Mouse (Mus musculus): Measurements from ENCODE around the gene Tecpr1. TPM values are rescaled to one million over a fixed set of nuclear protein-coding genes. Genes with fewer than 3 reads are reported as not detected.

Gene Tecpr1
- 1.4 and 6.1 TPM in 2 replicates for total RNA-seq (2014; fragmentation: Nextera tagmentation)
- total RNA-seq (2017): 1.1 and 3.3 TPM in 2 replicates

DNA sequence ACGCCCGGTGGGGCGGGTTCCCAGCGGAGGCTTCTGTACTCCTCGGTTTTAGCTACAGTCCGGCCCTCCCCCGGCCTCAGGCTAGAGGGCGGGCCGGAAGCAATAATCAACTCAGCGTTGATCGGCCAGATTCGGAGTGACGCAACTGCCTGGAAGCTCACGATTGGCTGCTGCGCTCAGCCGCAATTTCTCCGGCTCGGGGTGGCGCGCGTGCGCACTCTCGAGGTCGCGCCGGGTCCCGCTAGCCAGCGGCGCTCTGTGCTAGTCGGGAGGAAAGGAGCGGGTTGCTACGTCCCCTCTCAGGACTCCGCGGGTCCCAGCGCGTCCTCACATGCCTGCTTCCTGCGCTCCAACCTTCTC is at the start of gene Tecpr1:
Tecpr1 (minus strand) TSS at position 113 of the 360 bp plus-strand sequence.
- ATAC-seq (replicated peaks; ENCODE audit: poor library complexity, severe bottlenecking): peak; percentile 88

GRCm38 (mm10) chr5:144271772-144272171 is 48.4 kb upstream of the Tecpr1 start:
- ATAC-seq (replicated peaks; ENCODE audit: poor library complexity, severe bottlenecking): no peak

GRCm38 (mm10) chr5:144271118-144271517 is 47.7 kb upstream of the Tecpr1 start:
- no peak for ATAC-seq (replicated peaks; ENCODE audit: poor library complexity, severe bottlenecking)

GRCm38 (mm10) chr5:144270420-144270819 is 47.0 kb upstream of the Tecpr1 start:
- ATAC-seq (replicated peaks; ENCODE audit: poor library complexity, severe bottlenecking): no peak

GRCm38 (mm10) chr5:144269926-144270325 is 46.5 kb upstream of the Tecpr1 start:
- ATAC-seq (replicated peaks; ENCODE audit: poor library complexity, severe bottlenecking): no peak

GRCm38 (mm10) chr5:144267535-144268241 is 44.3 kb upstream of the Tecpr1 start:
- ATAC-seq (replicated peaks; ENCODE audit: poor library complexity, severe bottlenecking): no peak

GRCm38 (mm10) chr5:144263496-144263895 is 40.1 kb upstream of the Tecpr1 start:
- no peak for ATAC-seq (replicated peaks; ENCODE audit: poor library complexity, severe bottlenecking)

DNA sequence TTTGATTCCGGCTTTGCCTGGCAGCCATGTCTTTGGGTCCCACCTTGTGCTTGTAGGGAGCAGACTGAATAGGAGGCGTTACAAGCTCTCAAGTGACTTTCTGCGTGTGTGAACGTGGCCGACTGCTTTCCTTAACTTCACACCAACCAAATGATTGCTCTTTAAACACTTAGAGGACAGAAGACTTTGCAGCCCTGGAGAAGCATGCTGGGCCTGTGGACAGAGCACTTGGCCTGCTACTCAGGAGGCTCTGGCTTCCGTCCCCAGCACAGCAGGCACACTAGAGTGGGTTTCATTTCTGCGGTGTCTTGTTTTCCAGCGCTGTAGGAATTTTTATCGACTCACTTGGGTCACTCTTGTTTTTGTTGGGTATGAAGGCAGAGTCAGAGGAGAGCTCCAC is 39.7 kb upstream of the Tecpr1 start:
- no peak for ATAC-seq (replicated peaks; ENCODE audit: poor library complexity, severe bottlenecking)

- no peak for ATAC-seq (replicated peaks; ENCODE audit: poor library complexity, severe bottlenecking)
These were observed 38.4 kb upstream of the Tecpr1 start for GRCm38 (mm10) chr5:144261829-144262228.

- no peak for ATAC-seq (replicated peaks; ENCODE audit: poor library complexity, severe bottlenecking)
These were observed 37.9 kb upstream of the Tecpr1 start for GRCm38 (mm10) chr5:144261309-144261708.

DNA sequence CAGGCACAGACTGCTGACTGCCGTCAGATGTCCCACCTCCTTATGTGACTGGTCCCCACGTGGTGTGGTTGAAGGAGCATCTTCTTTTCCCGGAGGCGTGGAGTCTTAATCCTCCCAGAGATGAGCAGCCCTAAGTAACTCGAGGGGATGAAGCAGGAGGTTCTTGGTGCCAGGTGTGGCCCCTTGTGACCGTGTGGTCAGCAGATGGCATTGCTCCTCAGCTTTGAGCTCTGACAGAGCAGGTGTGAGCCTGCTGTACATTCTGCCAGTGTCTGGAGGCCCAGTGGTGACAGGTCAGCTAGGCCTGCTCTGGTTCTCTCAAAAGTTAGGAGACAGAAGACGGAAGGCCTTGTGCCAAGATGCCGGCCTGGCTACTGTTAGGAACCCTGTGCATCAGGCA is 37.0 kb upstream of the Tecpr1 start:
- no peak for ATAC-seq (replicated peaks; ENCODE audit: poor library complexity, severe bottlenecking)

DNA sequence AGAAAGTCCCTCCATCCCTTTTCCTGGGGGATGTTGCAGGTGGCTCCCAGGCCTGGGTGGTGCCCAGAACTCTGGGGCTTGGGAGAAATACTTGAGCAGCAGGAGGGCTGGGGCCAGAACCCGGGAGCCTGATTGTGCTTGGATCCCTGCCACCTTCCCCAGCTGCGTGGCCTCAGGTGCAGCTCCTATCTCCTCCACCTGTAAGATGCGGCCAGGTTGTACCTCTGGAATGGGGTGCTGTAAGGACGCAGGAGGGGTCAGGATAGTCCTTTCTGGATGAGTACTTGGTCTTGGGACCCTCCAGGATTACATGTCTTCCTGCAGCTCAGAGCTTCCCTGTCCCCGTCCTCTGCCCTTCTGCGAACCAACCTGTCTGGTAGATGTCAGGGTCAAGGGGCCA is 35.8 kb upstream of the Tecpr1 start:
- ATAC-seq (replicated peaks; ENCODE audit: poor library complexity, severe bottlenecking): no peak

DNA sequence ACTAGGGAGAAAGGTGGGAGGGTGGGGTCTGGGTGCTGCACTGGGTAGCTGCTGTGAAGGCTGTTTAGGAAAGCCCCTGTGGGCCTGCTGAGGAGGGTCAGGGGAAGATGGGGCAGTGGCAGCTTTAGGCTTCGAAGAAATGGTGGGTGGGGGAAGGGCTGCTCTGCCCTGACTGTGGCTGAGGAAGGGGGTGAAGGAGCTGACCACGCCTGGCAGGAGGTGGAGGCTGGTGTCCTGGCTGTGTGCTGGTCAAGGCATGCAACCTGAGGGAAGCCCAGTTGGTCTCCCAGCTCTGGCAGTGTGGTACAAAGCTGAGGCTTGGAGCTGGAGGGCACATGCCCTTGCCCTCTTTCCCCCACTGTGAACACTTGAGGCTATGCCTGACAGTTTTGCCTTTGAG is 35.3 kb upstream of the Tecpr1 start:
- no peak for ATAC-seq (replicated peaks; ENCODE audit: poor library complexity, severe bottlenecking)

DNA sequence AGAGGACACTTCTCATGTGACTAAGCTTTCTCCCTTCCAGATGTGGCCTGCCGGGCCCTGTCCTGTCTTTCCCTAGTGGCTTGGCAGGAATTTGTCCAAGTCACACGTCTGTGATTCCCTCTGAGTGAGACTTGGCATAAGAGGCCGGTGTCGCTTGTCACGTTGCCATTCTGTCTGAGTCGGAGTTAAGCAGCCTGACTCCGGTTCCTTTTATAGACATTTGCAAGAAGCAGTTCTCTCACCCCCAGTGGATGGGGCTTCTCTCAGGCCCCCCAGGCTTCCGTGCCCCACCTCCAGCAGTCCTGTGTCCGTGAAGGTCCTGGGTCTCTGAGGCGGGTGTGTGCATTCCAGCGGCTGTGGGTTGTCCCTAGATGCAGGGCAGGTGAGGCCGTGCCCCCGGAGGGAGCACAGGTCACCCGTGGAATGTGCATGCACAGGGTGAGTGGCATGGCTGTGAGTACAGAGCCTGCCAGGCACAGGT is 34.8 kb upstream of the Tecpr1 start:
- ATAC-seq (replicated peaks; ENCODE audit: poor library complexity, severe bottlenecking): no peak

DNA sequence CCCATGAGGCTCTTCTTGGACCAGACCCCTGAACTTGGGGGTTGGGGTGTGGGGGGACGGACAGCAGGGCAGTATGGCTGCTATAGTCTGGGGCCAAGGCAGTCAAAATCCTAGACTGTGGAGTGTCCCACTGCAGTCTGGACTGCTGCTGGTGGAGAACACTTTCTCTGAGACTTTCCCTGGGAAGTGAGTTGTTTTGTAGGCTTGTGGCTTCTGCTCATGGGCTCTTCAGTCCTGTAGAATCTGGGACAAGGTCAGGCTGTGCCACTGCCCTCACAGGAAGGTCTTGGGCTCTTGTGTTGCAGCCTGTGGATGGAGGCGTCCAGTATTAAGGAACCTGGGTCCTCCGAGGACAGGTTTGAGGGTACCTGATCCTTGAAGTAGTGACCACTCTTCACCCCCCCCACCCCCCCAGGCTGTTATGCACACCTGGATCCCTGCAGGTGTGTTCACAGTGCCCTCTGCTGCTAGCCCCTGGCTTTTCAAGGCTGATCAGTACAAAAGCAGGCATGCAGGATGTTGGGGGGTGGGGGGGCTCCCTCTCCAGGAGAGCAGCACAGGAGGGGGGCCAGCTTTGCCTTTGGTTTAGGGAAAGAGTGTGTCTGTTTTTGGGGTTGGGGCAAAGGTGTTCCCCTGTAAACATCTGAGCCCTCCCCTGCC is 34.2 kb upstream of the Tecpr1 start:
- no peak for ATAC-seq (replicated peaks; ENCODE audit: poor library complexity, severe bottlenecking)

DNA sequence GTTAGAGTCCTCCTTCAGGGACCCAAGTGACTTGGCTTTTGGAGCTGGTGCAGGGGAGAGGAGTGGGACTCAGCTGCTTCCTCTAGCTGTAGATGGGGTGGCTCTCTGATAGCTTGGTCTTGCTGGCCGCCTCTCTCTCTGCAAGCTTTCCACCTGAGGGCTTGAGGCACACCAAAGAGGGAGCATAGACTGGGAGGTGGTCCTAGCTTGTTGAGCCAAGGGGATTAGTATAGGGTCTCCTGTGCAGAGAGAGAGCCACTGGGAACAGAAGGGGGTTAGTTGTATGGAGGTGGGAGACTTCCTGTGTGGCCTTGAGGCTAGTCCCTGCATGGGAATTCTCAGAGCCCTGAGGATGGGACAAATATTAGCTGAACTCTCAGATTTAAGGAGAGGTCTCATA is 33.5 kb upstream of the Tecpr1 start:
- no peak for ATAC-seq (replicated peaks; ENCODE audit: poor library complexity, severe bottlenecking)

DNA sequence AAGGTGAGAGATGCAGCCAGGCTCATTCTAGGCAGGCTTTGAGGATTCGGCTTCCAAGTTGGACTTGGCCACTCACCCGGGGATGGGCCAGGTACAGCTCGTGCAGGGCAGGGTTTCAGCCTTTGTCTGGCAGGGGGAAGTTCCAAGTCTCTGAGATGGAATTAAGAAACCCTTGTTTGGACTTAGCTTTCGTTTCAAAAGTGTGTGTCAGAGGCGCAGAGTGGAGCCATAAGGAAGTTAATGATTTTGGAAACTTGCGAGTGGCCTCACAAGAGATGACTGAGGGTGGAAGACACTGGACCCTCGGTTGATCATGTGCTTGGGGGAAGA is 33.1 kb upstream of the Tecpr1 start:
- ATAC-seq (replicated peaks; ENCODE audit: poor library complexity, severe bottlenecking): peak; percentile 19

- peak; percentile 47 for ATAC-seq (replicated peaks; ENCODE audit: poor library complexity, severe bottlenecking)
These were observed 32.5 kb upstream of the Tecpr1 start for GRCm38 (mm10) chr5:144255632-144256540.

DNA sequence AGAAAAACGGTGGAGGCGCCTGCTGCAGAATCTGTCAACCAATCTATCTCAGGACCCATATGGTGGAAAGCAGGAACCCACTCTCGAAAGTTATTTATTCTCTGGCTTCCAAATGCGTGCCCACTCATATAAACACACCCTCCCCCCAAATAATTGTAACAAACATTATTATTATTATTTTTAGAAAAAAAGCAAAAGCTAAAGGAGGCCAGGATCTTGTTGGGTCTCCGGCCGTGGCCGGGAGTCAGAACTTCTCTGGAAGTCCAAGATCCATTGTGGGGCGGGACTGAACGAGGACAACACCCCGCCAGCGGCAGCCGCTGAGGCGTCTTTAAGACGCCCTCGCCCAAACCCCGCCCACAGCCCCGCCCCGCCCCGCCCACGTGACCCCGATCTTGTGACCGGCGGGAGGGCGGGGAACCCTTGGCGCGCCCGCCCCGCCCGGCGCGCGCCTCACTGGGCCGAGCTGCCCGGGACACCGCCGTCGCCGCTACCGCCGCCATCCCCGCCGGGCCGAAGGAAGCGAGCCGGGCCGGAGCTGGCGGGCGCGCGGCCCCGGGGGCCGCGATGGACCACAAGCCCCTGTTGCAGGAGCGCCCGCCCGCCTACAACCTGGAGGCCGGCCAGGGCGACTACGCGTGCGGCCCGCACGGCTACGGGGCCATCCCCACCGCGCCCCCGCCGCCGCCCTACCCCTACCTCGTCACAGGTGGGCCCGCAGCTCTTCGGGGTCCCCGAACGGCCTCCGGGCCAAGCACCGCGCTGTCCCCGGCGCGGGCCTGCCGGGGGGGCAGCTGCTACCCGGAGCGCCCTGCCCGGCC is 31.6 kb upstream of the Tecpr1 start:
- ATAC-seq (replicated peaks; ENCODE audit: poor library complexity, severe bottlenecking): peak; percentile 24

DNA sequence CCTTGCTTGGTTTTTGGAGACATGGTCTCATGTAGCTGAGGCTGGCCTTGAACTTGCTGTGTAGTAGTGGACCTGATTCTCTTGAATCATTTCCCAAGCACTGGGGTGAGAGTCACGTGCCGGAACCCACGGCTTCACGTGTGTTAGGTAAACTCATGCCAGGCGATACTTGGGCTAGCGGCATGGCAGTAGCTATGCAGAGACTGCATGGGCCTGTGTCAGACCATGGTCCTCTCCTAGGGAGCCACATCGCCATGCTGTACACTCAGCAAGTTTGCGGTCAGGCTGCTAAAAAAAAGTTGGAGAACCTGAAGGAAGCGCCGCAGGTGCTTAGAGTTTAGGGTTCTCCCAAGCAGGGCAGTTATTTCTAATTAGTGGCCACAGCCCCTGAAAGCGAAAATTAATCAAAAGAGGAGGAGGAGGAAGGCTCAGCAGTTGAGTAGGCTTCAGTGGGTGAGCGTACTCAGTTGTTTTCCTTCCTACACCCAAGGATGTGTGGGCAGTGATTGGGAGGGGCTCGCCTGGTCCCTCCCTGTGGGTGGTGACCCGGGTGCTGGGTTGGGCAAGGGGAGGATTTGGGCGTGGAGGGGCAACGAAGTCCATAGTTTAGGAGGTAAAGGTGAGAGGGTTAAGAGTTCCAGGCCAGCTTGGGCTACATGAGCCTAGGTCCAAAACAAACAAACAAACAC is 30.9 kb upstream of the Tecpr1 start:
- peak; percentile 49 for ATAC-seq (replicated peaks; ENCODE audit: poor library complexity, severe bottlenecking)

Data from granulocyte monocyte progenitor cell, adult 5-6 weeks (primary cell).